Mouse (Mus musculus) right cerebral cortex, postnatal 36 days (tissue): Measurements from ENCODE around the gene Mylk3.

Source experiments
- DNase-seq, 2 experiments: peaks; one replicate each; pipeline ENCODE4 v3.0.0; 2022; ENCODE audit warnings: low spot score in 2 of 2, mixed read lengths in 1 of 2

Gene Mylk3

DNA sequence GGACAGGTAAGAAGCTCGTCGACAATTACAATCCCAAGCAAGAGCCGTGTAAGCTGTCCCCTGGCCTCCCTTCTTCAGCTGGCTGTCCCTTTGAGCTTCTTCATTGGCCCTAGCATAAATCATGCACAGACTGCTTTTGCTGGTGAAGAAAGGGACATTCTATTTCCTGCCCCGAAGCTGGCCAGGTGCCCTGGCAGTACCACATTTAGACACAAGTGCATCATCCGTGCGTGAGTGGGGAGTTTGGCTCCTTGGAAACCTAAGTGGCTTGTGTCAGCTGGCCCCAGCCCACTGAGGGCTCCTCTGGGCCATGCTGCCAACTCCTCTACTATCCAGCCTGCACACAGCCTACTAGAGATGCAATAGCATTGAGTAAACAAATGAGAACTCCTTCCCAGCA, at the start of gene Mylk3:
Gene Mylk3, minus strand, starts transcription at position 141 of the 400 bp plus-strand sequence.
- DNase-seq, result peak in 1 of 2 experiments; percentile 8

DNA sequence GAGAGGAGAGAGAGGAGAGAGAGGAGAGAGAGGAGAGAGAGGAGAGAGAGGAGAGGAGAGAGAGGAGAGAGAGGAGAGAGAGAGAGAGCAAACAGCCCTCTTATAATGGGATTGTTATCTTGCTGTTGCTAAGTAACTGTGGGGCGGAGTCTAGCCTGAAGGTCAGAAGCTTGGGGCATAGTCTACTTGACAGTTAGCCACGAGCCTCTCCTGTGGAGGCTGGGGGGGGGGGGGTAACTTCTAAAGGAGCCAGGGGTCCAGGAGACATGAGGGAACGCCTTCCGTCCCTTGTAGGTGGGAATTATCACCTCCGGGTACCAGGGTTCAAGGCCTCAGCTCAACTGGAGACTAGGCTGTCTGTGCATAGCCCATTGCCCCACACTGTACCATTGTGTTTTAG, 49.6 kb upstream of the Mylk3 start:
- no peak for DNase-seq

DNA sequence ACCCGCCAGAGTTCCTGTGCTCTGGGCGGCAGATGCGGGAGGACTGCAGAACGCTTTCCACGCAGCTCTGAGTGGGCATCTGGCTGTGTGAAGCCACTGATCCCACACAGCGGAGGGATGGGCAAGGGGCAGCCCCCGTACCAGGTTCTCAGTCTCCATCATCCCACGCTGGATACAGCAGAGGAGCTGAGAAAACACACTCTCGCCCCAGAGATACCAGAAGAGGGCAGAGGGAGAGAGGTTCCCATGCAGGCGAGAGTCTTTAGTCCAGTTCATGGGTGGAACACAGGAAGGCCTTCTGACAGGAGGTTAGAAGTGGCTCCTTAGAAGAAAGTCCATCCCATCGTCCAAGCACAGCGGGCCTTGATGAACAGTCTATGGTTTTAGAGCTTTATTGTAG, 48.7 kb upstream of the Mylk3 start:
- no peak for DNase-seq

DNA sequence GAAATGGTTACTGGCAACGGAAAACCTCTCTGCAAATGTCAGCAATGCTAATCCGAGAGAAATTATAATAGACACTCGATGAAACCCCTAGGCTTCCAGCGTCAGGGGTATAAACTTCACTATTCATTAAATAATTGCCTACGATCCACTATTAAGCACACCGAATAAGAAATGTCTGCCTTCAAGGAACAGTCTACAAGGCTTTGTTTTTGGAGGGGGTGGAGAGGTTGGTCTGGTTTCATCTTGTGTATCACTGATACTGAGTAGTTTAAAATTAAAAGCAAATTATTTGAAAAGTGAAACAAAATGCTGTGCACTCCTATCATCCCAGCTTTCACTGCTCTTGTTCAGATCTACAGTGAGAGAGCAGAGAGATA, 46.9 kb upstream of the Mylk3 start:
- DNase-seq, result no peak

DNA sequence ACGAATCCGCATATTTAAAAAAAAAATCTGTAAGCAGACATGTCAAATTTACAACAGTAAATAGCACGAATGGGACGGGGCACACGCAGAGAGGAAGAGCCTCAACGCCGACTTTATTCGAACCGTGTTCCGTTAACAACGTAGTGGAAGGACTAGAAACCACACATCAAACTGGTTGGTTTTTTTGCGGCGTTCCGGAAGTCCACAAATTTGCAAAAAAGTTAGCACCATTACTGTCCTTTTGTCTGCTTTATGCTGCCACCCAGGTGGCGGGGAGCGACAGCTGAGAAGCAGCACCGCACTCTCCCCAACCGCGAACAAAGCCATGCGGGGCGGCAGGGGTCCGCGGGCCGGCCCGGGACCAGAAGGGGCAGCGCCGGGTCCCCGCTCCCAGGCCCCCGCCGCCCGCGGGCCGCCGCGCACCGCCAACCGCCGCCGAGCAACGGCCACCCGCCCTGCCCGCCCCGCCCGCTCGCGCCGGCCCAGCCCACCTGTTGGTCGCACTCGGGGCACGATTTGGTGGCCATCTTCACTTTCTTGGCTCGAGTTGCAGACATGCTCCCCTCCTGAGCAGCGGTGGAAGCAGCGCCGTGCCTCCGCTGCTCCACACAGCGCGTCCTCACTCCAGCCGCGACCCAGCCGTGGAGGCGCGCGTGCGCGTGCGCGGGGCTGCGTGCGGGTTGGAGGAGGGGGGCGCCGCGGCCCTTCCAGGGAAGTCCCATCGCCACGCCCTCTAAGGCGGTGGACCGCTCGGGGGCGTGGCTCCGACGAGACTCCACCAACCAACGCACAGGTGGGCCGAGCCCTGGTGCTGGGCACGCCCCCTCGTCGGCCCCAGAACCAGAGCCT, 46.2 kb upstream of the Mylk3 start, which contains the start of gene 4921524J17Rik:
Gene 4921524J17Rik, minus strand, starts transcription at position 666 of the 849 bp plus-strand sequence.
- peak; percentile 95 to 97 for DNase-seq

DNA sequence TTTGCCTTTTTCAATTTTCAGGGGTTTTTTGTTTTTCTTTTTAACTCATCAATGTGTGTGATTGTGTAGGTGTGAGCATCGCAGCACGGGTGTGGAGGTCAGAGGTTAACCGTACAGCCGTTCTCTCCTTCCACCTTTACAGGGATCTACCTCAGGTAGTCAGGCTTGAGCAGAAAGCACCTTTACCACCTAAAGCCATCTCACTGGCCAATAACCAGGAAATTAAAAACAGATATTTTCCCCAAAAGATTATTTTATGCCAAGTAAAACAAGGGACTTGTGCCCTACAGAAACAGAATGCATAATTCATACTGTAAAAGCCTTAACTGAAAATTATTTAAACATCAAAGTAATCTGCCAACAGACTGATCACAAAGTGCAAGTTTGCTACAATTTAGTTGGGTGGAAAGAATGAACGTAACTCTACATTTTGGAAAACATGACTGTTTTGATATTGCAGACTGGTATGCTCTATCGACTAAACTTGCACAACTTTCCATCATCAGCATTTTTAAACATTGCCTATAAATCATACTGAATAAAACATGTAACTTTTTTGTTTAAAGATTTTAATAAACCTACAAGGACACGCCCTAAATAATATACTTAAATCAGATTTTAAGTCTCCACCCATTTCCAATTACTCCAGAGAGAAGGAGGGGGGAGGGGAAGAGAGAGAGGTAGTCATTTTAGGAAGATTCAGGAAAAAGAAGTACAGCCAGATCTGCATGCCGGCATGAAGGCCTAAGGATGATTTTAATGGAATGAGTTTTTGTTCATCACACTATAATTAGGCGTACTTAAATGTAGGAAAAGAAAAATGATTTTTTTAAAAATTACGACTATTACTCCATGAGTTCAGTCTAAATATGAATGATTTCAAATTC, 45.4 kb upstream of the Mylk3 start:
- DNase-seq, result no peak

DNA sequence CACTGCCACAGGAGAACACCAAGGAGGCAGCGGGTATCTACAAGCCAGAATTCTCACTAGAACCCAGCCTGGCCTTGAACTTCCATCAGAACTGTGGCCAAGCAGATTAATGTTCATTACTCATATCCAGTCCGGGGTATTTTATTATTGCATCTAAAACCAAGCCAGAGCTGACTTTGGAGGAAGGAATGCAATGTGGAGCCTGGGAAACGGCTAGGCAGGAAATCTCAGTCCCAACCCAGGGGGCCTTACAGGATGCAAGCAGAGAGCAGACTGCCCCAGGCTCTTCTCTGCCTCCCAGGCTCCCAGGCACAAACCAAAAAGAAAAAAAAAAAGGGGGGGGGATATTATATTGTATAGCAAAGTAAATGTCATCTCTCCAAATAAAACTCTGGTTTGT, 44.7 kb upstream of the Mylk3 start:
- no peak for DNase-seq

DNA sequence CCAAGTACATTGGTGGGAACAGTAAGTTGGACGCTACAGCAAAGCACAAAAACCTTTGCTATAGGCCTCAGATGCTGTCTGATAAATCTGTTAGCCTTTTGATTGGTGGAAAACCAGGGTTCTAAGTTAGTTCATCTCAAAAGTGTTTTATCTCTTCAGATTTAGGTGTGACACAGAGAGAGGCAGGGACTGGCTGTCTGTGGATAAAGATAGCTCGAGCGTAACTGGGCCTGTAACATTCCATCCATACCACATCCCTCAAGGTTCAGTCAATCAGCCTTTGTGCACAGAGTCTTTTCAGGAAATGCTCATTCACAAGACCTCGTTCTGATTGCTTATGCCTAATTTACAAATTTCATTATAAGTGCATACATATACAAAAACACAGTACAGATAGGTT, 43.1 kb upstream of the Mylk3 start:
- no peak for DNase-seq

DNA sequence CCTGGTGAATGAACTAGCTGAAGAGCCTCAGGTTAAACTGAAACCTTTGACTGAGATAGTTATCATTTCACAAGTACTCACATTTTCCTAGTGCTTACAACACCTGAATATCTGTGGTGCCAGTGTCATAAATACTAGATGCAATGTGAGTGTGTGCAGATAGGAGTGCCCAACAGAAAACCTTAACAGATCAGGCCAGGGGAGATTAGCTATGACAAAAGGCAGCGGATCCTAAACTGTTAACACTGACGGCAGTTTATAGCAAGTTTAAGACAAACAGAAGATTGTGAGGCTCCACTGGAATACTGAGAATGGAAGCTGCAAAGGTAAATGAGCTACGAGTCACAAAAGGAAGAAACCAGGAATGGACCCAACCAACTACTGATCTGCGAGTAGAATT, 40.9 kb upstream of the Mylk3 start:
- no peak for DNase-seq

DNA sequence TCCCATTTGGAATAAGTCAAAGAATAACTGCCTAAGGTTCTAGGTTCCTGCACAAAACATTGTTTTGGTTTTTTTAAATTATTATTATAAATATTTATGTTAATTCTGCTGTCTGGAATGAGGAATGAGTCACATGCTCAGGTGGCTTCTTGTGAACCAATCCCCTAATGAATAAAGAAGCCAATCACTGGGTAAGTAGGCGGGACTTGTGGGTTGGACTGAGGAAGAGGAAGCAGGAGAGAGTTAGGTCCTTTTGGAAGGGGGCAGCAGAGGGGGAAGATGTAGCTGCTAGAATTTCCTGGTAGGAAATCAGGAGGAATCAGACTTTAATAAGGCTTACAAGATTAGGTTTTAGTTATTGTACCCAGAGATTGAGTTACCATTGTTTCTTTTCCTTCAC, 35.2 kb upstream of the Mylk3 start:
- no peak for DNase-seq

DNA sequence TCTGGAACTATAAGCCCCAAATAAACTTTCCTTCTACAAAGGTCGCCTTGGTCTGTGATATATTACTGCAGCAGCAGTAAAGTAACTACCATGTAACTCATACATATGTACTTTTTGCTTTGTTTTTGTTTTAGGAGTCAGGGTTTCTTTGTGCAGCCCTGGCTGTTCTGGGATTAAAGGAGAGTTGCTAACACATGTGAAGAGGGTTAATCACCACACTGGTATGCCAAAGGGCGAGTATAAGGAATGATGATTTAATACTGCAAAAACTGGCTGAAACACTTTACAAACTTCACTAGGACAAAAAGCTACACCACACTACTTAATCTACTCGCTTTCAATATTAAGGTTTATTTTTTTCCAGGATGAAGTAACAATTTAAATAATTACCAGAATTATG, 22.4 kb upstream of the Mylk3 start:
- DNase-seq, result no peak

DNA sequence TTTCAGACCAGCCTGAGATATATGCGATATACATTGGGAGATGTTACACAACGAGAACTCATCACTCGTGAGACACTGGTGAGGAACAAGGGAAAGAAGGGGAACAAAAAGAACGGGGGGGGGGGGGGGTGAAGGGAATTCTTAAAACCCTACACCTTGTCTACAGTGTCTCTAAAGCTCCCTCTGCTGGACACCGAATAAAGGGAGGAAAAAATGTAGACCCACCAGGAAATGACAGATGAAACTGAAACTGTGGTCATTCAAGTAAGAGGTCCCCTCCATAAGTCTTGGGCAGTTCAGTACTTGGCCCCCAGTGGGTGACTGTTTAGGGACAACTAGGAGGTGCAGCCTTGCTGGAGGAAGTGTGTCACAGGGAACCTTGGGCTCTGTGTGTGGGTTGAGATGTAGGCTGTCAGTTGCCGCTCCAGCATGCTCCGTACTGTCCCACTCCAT, 21.9 kb upstream of the Mylk3 start:
- no peak for DNase-seq

DNA sequence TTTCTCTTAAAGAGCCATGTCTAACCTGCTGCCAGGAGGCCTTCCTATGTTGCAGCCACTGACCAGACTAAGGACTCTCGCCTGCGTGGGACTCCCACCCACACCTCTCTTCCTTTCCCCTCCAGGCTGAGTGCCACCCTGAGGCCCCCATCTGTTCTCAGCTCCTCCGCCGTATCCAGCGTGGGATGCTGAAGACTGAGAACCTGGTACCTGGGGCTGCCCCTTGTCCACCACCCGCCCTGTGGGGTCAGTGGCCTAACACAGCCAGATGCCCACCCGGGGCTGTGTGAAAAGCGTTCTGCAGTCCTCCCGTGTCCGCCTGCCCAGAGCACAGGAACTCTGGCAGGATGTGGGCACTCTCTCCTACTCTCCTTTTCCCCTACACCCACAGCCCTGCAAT, 19.8 kb upstream of the Mylk3 start:
- DNase-seq, result no peak

DNA sequence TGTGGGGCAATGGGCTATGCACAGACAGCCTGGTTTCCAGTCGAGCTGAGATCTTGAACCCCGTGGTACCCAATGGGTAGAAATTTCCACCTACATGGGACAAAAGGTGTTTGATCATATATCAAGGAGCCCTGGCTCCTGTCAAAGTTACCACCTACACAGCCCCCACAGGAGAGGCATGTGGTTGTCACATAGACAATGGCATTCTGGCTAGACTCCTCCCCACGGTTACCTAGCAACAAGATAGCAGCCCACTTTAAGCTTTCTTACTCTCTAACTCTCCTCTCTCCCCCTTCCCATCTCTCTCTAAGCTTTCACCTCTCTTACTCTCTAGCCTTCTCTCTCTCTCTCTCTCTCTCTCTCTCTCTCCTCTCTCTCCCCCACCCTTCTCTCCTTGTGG, 19.3 kb upstream of the Mylk3 start:
- no peak for DNase-seq

DNA sequence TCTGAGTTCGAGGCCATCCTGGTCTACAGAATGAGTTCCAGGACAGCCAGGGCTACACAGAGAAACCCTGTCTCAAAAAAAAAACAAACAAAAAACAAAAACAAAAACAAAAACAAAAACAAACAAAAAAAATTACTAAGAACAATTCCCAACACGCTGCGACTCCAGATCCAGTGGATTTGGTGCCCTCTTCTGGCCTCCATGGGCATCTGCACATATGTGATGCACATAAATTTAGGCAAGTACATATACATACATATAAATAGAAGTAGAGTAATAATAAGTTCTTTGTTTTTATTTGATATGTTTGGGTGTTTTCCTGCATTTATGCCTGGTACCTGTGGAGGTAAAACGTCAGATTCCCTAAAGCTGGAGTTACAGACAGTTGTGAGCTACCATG, 12.4 kb upstream of the Mylk3 start:
- DNase-seq, result no peak

DNA sequence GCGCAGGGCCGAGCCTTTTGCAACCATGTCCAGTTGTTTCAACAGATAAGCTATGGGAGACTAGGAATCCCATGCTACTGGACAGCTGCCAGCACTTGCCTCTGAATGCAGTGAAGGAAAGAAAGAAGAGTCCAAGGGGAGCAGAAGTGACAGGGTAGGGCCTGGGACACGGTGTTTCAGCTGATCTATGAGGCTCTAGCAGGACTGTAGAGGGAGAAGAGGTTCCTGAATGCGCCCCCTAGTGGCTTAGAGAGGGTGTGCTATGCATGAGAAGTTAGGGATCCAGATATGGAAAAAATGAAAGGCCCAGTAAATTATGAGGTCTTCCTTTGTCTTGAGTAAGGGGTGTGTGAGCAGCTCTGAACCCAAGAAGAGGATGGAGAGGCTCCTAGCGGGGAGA, 11.4 kb upstream of the Mylk3 start:
- DNase-seq, result no peak

DNA sequence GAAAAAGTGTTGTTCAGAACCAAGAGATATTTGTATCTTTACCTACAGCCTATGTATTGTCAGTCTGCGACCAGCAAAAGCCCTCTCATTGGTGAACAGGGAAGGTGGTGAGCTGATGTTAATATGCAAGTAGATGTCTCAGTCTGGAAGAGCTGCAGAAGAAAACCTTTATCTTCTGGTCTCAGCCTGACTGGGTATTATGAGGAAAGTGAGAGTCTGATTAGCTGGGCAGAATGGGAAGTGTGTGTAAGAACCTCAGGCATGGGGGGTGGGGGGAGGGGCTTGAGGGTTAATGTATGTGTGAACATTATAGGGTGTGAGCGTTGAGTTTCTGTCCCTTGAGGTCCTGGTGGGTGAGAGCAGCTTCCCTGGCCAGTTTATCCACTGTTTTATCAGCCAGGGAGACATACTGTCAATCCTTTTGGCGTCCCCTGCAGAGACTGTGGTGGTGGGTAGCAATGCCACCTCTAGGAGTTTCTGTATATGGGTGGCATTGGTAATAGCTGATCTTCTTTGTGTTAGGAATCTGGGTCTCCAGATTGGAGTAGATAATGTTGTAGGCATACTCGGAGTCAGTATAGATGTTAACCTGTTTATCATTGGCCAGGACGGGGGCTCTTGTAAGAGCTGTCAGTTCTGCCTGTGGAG, 10.4 kb upstream of the Mylk3 start:
- no peak for DNase-seq

DNA sequence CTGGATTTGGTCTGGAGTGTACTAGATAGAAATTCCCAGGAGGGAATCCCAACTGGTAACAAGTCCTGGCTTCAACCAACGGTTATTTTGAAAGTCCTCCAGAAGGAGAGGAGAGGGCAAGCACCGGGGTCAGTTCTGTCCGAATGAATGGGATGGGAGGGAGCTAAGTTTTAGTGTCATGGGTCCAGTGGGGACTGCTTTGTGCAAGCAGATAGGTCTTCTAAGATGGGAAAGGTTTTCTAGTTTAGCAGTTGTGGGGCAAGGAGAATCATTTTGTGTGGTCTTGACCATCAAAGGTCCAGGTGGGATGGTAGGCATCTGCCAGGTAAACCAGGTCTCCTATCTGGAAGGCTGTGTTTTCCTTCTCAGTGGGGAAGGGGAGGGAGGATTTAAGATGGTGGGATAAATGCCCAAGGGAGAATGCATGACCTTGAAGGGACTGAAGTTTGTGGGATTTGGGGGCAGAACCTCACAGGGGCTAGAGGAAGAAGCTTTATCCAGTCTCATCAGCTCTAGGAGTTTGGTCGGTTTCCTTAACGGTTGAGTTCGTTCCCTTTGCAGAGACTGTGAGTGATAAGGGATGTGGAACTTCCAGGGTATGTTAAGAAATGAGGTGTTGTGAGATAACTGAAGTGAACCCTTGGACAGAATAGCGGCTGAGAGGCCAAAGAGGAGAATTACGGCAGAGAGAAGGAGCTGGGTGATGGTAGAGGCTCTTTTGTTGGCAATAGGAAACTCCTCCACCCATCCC, 9.7 kb upstream of the Mylk3 start:
- DNase-seq, result no peak

DNA sequence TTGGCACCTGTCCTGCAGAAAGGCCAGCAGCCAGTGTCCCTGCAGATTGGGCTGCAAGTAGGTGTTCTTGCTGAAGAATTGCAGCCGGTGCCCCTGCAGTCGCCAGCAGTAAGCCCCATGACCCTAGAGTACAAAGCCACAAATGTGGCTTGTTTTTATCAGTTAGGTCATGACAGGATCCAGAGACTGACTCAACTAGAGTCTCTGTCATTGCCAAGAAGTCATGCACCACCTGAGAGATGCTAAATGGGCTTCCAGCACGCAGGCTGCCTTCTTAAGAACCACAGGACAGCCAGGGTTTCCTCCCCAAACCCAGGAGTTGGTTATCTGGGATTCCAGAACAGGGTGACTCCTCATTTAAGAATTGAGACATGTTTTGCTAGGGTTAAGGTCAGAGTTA, 8.9 kb upstream of the Mylk3 start:
- no peak for DNase-seq

DNA sequence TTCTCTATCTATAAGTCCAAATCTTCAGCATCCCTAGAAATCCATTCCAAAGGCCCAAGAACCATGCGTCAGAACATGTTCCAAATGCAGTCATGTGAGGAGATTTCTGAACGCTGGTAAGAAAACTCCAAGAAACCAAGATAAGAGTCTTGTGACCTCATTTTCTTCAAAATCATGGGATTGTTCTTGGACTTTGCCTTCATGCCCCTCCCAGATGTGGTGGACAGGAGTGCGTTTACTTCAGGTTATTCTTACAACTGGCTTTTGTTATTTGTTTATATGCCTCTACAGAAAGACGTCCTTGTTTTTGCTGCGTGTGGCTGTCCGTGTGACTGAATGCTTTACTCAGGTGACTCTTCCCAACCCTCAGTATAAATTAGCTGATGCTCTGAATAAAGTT, 7.1 kb upstream of the Mylk3 start:
- no peak for DNase-seq

DNA sequence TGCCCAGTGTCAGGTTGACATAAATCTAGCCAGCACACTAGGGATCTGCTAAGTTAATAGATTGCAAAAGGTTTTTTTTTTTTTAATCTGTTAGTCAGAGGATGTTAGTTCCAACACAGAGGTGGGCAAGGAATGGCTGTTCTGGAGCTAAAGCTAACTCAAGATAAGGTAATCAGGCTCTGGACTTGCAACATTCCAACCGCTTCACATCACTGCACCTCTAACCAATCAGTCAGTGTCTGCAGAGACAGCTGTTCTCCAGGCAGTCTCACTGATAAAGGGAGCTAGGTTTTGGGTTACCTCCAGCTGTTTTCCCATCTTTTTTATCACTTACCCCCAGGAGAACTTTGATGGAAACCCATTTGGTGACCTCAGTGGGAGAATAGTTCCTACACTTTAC, 5.3 kb upstream of the Mylk3 start:
- no peak for DNase-seq

DNA sequence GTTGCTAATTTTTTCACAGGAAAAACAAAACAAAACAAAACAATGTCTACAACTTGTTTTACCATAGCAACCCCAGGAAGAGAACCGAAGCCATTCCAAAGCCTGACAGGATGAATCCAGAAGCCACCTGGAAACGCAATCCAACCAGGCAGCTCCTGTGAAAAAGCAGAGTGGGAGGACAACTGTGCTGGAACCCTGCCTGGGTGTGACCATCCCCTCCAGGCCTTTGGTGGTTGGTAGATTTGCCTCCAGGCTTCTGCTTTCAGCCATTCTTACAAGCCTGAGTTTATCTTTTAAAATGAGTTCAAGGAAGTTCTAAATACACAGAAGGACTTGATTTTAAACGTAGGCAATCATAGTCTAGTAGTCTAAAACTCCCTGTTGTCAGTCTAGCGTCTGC, 4.2 kb downstream of the Mylk3 start:
- DNase-seq, result no peak
